Mouse (Mus musculus) skeletal muscle tissue, postnatal 0 days (tissue): ENCODE data around the gene Hist1h2bf. TPM values are rescaled to one million over a fixed set of nuclear protein-coding genes. Genes with fewer than 3 reads are reported as not detected.

Experiments used
- polyA plus RNA-seq: library from polyadenylated mRNA; unstranded; fragments of >200 nt; fragmentation: Nextera tagmentation; extraction: Ambion mirVana; gene quantifications from 2 replicates; pipeline ENCODE4 v1.2.1, GENCODE M21; 2015

Hist1h2bf gene
- 1.8 and 2.3 TPM in 2 replicates for polyA plus RNA-seq

GRCm38 (mm10) chr13:23573898-23574524 is at the start of gene Hist1h2bf, which contains the start of gene Hist1h2ad:
Gene Hist1h2bf (minus strand): TSS chr13:23574196.
Gene Hist1h2ad (plus strand): TSS chr13:23574381.

GRCm38 (mm10) chr13:23622175-23622671 is 48.2 kb upstream of the Hist1h2bf start, which contains the start of gene Hist1h1e:
Gene Hist1h1e (minus strand): TSS chr13:23622558.

GRCm38 (mm10) chr13:23620733-23621531 is 46.9 kb upstream of the Hist1h2bf start, which contains the start of gene Hist1h2be:
Gene Hist1h2be (minus strand): TSS chr13:23621124.

DNA sequence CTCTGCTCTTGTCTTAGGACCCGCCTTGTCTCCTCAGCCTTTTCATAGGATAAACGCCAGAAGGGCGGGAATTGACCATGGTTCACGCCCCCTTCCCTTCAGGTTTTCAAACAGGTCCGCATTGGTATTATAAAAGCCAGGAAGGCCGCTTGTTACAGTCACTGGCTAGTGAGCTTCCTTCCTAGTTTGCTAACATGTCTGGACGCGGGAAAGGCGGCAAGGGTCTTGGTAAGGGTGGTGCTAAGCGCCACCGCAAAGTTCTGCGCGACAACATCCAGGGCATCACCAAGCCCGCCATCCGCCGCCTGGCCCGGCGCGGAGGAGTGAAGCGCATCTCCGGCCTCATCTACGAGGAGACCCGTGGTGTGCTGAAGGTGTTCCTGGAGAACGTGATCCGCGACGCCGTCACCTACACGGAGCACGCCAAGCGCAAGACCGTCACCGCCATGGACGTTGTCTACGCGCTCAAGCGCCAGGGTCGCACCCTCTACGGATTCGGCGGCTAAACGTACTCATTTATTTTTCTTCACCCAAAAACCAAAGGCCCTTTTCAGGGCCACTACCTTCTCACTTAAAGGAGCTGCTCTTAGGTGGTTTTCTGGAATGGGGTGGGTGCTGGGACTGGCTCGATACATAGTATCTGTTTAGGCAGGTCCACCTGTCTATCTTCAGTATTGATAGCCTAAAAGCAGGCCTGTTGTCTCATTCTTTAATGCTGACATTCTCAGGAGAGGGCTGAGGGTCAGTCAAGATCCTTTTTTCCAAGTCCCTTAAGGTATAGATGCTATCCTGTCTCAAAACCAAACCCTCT is 7.6 kb upstream of the Hist1h2bf start, which contains the start of gene Hist1h4d:
TSS of gene Hist1h4d (plus strand) at position 191 of the 811 bp plus-strand sequence.

DNA sequence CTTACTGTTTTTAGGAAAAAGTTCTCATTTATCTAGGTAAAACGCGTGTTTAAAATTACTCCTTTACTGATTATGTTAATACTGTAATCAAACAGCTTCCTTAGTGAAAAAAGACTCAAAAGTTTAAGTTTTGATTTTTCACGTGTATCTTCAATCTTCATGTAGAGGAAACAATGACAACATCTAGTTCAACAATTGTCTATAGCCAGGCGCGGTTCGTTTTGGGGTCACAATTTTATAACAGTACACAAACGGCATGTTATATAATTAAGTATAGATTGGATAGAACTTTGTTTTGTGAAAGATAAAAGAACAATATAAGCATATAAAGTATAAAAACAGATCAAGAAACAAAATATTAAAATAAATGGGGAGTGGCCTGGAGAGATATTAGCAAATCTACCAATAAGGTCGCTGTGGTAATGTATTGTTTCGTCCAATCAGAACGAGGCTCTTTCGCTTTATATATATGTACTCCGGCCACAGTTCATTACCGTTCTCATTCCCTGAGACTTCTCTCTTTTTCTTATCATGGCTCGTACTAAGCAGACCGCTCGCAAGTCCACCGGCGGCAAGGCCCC is 1.4 kb upstream of the Hist1h2bf start, which contains the start of gene Hist1h3d:
TSS of gene Hist1h3d (plus strand) at position 493 of the 581 bp plus-strand sequence.

DNA sequence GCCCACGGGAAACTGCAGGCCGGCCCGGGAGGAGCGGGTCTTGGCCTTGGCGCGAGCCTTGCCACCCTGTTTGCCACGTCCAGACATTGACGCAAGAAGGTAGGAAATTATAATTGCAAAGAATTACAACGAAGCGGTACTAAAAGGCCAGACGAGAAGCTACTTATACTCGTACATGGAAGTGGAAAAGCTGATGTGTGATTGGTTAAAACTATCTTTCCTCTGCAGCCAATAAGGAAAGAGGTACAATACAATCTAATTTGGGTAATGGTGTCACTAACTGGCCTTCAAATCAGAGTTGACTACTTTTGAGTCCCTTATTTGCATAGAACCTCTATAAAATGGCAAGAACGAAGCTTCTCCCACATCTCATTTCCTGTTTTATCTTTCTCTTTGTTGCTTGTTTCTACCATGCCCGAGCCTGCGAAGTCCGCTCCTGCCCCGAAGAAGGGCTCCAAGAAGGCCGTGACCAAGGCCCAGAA is 2.9 kb downstream of the Hist1h2bf start, which contains the start of the genes Hist1h2ae and Hist1h2bg:
TSS of gene Hist1h2ae (minus strand) at position 199 of the 482 bp plus-strand sequence.
TSS of gene Hist1h2bg (plus strand) at position 375 of the 482 bp plus-strand sequence.

DNA sequence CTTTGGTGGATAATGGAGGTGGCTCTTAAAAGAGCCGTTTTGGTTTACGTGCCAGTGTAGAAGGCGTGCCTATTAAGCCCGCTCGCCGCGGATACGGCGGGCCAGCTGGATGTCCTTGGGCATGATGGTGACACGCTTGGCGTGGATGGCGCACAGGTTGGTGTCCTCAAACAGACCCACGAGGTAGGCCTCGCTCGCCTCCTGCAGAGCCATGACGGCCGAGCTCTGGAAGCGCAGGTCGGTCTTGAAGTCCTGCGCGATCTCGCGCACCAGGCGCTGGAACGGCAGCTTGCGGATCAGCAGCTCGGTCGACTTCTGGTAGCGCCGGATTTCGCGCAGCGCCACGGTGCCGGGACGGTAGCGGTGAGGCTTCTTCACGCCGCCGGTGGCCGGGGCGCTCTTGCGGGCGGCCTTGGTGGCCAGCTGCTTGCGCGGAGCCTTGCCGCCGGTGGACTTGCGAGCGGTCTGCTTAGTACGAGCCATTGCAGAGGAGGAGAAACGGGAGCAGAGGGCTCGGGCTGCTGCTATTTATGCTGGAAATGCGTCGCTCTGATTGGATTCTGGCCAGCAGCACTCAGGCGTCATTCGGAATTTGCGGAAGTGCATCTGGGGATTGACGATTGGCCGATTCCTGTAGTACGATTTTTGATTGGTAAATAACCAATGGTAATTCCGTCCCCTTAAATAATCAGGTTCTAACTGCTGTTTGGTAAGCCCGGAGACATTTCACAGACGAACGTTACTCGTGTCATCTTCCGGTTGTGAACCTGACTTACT is 11.9 kb downstream of the Hist1h2bf start, which contains the start of gene Hist1h3e:
TSS of gene Hist1h3e (minus strand) at position 487 of the 777 bp plus-strand sequence.

DNA sequence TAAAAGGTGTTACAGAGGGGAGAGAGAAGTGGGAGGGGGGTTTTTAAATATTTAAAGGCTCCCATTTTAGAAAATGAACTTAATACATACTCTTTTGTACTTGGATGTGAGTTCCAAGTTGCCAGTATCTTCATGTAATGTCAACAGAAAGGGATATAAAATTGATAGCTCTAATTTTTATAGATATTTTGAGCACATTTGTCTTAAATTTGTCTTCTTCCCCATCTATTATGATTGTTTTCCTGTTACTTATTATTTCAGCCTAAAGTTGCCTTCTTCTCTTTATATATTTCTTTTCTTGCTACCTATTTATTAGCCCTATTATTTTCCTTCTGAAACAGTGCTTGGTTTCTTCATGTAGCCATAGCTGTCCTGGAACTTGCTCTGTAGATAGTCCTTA is 21.0 kb downstream of the Hist1h2bf start, which contains the start of gene Hist1h1d:
TSS of gene Hist1h1d (plus strand) at position 301 of the 400 bp plus-strand sequence.

GRCm38 (mm10) chr13:23551146-23551834 is 22.7 kb downstream of the Hist1h2bf start, which contains the start of gene Hist1h4f:
Gene Hist1h4f (minus strand): TSS chr13:23551648.

GRCm38 (mm10) chr13:23543965-23544786 is 29.8 kb downstream of the Hist1h2bf start, which contains the start of gene Hist1h3f:
Gene Hist1h3f (plus strand): TSS chr13:23544052.

DNA sequence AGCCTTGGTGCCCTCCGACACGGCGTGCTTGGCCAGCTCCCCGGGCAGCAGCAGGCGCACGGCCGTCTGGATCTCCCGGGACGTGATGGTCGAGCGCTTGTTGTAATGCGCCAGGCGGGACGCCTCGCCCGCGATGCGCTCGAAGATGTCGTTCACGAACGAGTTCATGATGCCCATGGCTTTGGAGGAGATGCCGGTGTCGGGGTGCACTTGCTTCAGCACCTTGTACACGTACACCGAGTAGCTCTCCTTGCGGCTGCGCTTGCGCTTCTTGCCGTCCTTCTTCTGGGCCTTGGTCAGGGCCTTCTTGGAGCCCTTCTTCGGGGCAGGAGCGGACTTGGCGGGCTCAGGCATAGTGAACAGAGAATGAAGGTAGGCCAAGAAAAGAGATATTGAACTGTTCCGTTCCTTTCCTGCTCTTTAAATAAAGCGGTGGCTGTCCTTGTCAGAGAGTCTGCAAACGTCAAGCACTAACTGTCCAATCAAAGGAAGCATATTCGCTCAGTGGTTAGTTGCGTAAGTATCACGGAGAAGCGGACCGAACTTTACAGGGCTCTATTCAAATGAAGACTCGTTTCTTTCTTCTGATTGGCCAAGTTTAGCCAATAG is 30.9 kb downstream of the Hist1h2bf start, which contains the start of gene Hist1h2bh:
TSS of gene Hist1h2bh (minus strand) at position 394 of the 609 bp plus-strand sequence.

DNA sequence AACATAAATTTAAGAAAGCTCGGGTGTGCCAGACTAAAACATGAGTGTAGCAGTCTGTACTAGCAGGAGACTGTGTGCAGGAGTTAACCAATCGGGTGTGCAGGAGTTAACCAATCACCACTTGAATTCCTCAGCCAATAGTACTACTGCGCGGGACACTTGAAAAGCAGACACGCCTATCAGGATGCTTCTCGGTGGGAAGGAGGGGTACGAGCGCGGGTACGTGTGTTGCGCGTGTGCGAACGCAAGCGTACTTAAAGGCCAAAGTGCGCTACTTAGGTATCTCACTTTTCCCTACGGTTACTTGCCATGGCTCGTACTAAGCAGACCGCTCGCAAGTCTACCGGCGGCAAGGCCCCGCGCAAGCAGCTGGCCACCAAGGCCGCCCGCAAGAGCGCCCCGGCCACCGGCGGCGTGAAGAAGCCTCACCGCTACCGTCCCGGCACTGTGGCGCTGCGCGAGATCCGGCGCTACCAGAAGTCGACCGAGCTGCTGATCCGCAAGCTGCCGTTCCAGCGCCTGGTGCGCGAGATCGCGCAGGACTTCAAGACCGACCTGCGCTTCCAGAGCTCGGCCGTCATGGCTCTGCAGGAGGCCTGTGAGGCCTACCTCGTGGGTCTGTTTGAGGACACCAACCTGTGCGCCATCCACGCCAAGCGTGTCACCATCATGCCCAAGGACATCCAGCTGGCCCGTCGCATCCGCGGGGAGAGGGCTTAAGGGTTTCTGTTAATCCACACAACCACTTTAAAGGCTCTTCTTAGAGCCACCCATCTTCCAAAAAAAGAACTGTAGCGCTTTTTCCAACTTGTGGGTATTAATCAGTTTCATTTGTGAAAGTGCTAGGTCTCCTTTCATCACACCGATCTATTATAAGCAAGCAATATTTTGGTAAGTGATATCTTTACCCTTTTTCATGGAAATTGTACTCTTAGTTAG is 38.6 kb downstream of the Hist1h2bf start, which contains the start of gene Hist1h3g:
TSS of gene Hist1h3g (plus strand) at position 286 of the 939 bp plus-strand sequence.

GRCm38 (mm10) chr13:23533560-23534367 is 40.2 kb downstream of the Hist1h2bf start, which contains the start of gene Hist1h2af:
Gene Hist1h2af (plus strand): TSS chr13:23533906.

GRCm38 (mm10) chr13:23530901-23531875 is 42.8 kb downstream of the Hist1h2bf start, which contains the start of gene Hist1h4h:
Gene Hist1h4h (plus strand): TSS chr13:23531050.

